Mouse (Mus musculus) skeletal muscle tissue, postnatal 0 days (tissue): ENCODE results near the gene Dnajc4. TPM values are rescaled to one million over a fixed set of nuclear protein-coding genes. Genes with fewer than 3 reads are reported as not detected.

Source experiments
- polyA plus RNA-seq: library from polyadenylated mRNA; unstranded; fragments of >200 nt; fragmentation: Nextera tagmentation; extraction: Ambion mirVana; gene quantifications from 2 replicates; pipeline ENCODE4 v1.2.1, GENCODE M21; 2015

Gene Dnajc4
- polyA plus RNA-seq, result 35.8 and 41.0 TPM in 2 replicates

GRCm38 (mm10) chr19:6992011-6992858 lies at the start of gene Dnajc4:
Gene Dnajc4, minus strand, starts transcription at chr19:6992572.

DNA sequence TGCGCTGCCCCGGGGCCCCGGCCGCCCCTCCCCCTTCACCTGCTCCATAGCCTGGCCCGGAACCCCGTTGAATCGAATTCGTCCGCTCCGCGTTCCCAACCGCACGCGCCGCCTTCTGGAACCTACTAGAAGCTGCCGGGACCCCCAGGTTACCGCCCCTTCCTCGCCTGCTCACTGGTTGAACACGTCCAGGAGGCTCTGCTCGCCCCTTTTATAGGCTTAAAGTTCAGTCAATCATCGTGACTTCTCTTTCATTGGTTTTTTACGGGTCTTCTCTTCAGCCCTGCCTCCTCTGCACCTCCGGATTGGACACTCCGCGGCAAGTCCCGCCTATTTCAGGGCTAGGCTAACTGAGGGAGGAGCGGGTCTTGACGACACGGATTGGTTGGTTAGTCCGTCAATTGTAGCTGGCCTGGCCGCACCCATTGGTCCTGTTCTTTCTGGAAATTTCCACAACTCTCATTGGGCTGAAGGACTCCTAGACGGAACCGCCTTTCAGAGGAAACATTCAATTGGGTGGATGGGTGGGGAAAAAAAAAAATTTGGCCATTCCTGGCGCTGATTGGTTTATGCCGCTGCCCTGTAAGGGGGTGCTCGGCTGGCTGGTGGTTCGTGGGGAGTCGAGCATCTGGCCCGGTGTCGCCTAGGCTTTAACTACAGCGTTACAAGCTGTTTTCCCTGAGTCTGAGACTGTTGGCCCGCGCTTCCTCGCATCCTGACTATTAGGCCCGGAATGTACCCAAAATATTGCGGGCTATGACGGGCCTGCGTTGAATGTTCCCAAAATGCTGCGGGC lies 47.7 kb upstream of the Dnajc4 start, which contains the start of gene Stip1:
TSS of gene Stip1 (minus strand) at position 127 of the 796 bp plus-strand sequence.

GRCm38 (mm10) chr19:7019191-7019590 lies 26.8 kb upstream of the Dnajc4 start, which contains the start of gene Fermt3:
Gene Fermt3, minus strand, starts transcription at chr19:7019469.

DNA sequence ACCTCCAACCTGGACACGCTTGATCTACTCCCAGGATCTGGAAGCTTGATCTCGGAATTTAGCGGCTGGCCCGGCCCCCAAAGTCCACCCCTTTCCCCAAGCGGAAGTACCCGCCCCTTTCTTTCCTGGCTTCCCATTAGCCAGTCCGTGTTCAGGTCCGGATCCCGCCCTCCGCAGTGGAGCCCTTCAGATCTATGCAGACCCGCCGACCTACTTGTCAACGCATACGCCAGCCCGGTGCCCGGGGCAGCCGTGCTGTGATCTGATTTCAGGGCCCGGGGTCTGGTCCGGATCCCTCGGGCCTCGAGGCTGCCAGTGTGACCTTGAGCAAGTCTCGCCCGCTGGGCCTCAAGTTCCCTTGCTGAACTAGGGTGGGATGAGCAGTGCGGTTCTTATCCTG lies 3.6 kb upstream of the Dnajc4 start, which contains the start of the genes Nudt22 and Trpt1:
TSS of gene Nudt22 (minus strand) at position 112 of the 400 bp plus-strand sequence.
TSS of gene Trpt1 (plus strand) at position 126 of the 400 bp plus-strand sequence.

DNA sequence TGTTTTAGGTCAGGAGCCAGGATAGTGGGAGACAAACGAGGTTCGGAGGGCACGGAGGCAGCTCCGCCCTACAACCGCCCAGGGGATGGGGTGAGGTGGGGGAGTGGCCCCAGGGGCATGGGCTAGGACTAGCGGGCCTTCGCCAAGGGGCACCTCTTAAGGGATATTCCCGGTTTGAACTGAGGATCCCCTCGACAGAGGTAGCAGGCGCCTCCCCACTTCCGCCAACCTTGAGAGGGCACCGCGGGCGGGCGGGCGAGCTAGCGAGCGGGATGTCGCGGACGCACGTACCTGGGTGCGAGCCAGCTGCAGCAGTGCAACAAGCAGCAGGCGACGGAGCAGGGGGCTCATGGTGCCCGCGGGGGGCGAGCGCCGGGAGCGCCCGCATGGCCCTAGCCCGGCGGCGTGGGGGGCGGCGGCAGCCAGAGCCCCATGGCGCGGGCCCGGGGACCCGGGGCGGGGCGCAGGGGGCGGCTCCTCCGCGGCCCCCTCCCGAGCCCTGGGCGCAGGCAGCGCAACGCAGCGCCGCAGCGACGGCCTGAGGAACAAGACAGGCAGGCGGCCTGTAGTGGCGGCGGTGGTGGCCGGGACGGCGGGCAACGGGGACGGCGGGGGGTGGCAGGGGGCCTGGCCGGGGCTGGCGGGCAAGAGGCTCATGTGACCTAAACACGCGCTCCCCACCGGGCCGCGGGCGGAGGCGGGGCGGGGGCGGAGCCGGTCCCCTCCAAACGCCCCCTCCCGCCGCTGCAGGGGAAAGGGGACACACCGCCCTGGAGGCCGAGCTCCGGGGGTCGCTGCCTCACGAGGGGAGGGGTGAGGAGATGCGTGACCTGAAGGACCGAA lies 5.1 kb downstream of the Dnajc4 start, which contains the start of gene Vegfb:
TSS of gene Vegfb (minus strand) at position 591 of the 843 bp plus-strand sequence.

GRCm38 (mm10) chr19:6980381-6981093 lies 11.8 kb downstream of the Dnajc4 start, which contains the start of gene Fkbp2:
Gene Fkbp2, minus strand, starts transcription at chr19:6980501.

GRCm38 (mm10) chr19:6975537-6976521 lies 16.5 kb downstream of the Dnajc4 start, which contains the start of gene Plcb3:
Gene Plcb3, minus strand, starts transcription at chr19:6976470.

DNA sequence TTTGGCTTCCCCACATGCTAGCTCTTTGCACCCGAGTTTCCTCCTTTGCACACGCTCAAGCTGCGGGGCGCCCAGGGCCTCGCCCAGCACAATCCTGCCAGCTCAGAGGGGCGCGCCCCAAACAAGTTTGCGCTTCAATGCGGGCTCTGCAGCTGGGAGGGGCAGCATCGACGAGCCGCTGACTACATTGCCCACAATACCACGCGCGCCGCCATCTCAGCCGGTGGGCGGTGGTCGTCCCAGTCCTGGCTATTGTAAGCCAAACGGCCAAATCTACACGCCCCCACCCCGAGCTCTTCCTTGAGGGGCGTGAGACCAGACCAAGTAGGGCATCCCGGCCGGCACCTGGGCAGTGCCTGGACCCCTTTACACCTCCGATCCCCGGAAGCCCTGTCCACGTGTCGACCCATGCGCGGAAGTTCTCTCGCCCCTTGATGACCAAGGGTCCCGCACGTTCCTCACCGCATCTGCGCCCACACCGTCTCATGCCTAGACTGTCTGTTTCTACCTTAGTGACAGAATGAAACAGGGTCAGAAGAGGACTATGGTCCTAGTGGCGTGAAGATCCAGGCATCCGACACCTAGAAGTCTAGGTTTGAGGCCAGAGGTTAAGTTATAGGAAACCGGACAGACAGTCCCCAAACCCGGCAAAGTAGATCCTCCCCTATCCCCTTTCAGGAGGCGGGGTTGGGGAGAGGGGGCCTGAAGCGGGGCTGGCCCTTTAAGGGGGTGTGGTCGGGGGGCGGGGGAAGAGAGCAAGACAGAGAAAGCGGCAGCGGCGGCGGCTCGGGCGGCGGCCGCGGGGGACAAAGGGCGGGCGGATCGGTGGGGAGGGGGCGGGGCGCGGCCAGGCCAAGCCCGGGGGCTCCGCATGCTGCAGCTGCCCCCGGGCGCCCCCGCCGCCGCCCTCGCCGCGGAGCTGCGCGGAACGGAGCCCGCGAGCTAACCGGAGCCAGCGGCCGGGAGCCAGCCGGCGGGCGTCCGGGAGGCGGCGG lies 17.9 kb downstream of the Dnajc4 start, which contains the start of gene Ppp1r14b:
TSS of gene Ppp1r14b (plus strand) at position 758 of the 995 bp plus-strand sequence.

GRCm38 (mm10) chr19:6942249-6942691 lies 50.1 kb downstream of the Dnajc4 start, which contains the start of gene Gpr137:
Gene Gpr137, minus strand, starts transcription at chr19:6942480.

GRCm38 (mm10) chr19:6941372-6942248 lies 50.8 kb downstream of the Dnajc4 start, which contains the start of gene Bad:
Gene Bad, plus strand, starts transcription at chr19:6941861.

Other genes with a start within 250 kb of the Dnajc4 start
- gene Rps6ka4, start 151.9 kb downstream of the Dnajc4 start, polyA plus RNA-seq, result 9.7 and 12.5 TPM in 2 replicates
- 0.45 and 0.83 TPM in 2 replicates for gene Ccdc88b, start 134.4 kb downstream of the Dnajc4 start, polyA plus RNA-seq
- gene Trmt112, start 82.9 kb downstream of the Dnajc4 start, polyA plus RNA-seq, result 70.4 and 71.1 TPM in 2 replicates
- gene Prdx5, start 82.5 kb downstream of the Dnajc4 start, polyA plus RNA-seq, result 261 and 306 TPM in 2 replicates
- 23.7 and 29.3 TPM in 2 replicates for gene Esrra, start 70.8 kb downstream of the Dnajc4 start, polyA plus RNA-seq
- 0.65 and 1.4 TPM in 2 replicates for gene Catsperz, start 67.2 kb downstream of the Dnajc4 start, polyA plus RNA-seq
- gene Kcnk4, start 58.1 kb downstream of the Dnajc4 start, polyA plus RNA-seq, result 0.33 and 0.69 TPM in 2 replicates
- gene Bad, start 50.7 kb downstream of the Dnajc4 start, polyA plus RNA-seq, result 48.6 and 62.8 TPM in 2 replicates
- gene Gpr137, start 50.1 kb downstream of the Dnajc4 start, polyA plus RNA-seq, result 10.3 and 14.8 TPM in 2 replicates
- 280 and 291 TPM in 2 replicates for gene Ppp1r14b, start 17.6 kb downstream of the Dnajc4 start, polyA plus RNA-seq
- 8.8 and 10.0 TPM in 2 replicates for gene Plcb3, start 16.1 kb downstream of the Dnajc4 start, polyA plus RNA-seq
- 58.1 and 77.3 TPM in 2 replicates for gene Fkbp2, start 12.1 kb downstream of the Dnajc4 start, polyA plus RNA-seq
- 63.3 and 74.3 TPM in 2 replicates for gene Vegfb, start 4.9 kb downstream of the Dnajc4 start, polyA plus RNA-seq
- gene Nudt22, start 3.5 kb upstream of the Dnajc4 start, polyA plus RNA-seq, result 30.7 and 37.3 TPM in 2 replicates
- 20.1 and 20.2 TPM in 2 replicates for gene Trpt1, start 3.6 kb upstream of the Dnajc4 start, polyA plus RNA-seq
- gene Fermt3, start 26.9 kb upstream of the Dnajc4 start, polyA plus RNA-seq, result 6.2 and 9.5 TPM in 2 replicates
- 83.4 and 97.1 TPM in 2 replicates for gene Stip1, start 47.4 kb upstream of the Dnajc4 start, polyA plus RNA-seq
- gene Macrod1, start 64.2 kb upstream of the Dnajc4 start, polyA plus RNA-seq, result 223 and 246 TPM in 2 replicates
- 0.38 and 0.54 TPM in 2 replicates for gene Flrt1, start 113.2 kb upstream of the Dnajc4 start, polyA plus RNA-seq
- gene Otub1, start 213.7 kb upstream of the Dnajc4 start, polyA plus RNA-seq, result 85.7 and 86.1 TPM in 2 replicates
- 1,320 and 1,374 TPM in 2 replicates for gene Cox8a, start 225.0 kb upstream of the Dnajc4 start, polyA plus RNA-seq
- gene Naa40, start 248.6 kb upstream of the Dnajc4 start, polyA plus RNA-seq, result 16.3 and 17.6 TPM in 2 replicates